Mouse (Mus musculus) left cerebral cortex, postnatal 4 days (tissue): ENCODE data around the gene Cotl1. TPM values are rescaled to one million over a fixed set of nuclear protein-coding genes. Genes with fewer than 3 reads are reported as not detected.

ENCODE experiments used
- DNase-seq: peaks from one replicate; pipeline ENCODE4 v3.0.0-alpha.2; 2022
- intact Hi-C: fragments of 180-260 bp; cut with DNase I; formaldehyde crosslinking; loops from one replicate; pipeline ENCODE4 v1.15.1; 2025
- total RNA-seq, 2 experiments: library from RNA; stranded (reverse); gene quantifications; 2 replicates each; pipeline ENCODE4 v1.2.3; 2021

Cotl1 gene
- total RNA-seq, 2 experiments from 2014 or later, result 208 to 215 TPM

DNA sequence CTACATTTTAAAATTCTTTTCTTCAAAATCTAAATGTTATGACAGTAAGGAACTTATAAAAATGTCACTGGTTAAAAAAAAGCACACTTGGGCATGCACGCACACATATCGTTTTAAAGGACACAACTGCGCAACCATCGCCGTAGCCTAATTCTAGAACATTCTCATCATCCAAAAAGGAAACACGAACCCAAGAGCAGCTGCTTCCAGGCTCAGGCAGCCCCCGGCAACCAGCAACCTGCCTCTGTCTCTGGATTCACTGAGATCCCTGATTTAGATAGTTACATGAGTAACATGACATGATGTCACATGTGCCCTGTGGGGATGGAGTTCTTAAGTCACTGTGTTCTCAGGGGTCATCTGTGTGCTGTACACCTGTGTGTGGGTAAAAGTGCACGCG, 17.1 kb downstream of the Cotl1 start:
- no peak for DNase-seq
- intact Hi-C loops, result no loop called here

DNA sequence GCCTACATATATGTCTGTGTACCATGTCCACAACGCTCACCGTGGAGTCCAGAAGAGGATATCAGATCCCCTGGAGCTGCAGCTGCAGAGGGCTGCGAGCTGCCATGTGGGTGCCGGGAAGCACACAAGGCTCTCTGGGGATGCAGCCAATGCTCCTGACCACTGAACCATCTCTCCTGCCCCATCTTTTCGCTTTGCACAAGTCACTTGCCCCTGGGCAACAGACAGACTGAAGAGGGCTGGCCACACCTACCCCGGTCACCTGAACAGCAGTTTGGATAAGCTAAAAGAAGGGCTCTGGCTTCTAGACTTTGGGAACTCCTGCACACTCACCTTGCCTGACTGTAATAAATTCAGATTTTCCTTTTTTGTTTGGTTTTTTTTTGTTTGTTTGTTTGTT, 18.7 kb downstream of the Cotl1 start:
- intact Hi-C loops, result no loop called here
- DNase-seq, result no peak

DNA sequence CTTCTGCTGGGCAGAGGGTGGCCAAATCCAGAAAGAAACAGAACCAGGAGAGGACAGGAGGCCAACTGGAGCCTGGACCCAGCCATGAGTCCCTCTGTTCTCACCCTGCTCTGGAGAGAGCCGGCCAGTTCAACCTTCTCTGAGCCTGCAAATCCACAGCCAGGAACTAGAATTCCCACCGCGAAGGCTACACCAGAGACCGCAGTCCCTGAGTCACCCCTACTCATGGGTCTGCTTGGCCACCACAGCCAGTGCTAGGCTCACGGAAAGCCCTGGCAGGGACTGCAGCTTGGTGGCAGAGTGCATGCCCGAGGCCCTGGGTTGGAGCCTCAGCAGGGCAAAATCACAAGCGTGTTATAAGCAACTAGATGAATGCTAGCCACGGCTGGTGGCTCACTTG, 20.4 kb downstream of the Cotl1 start:
- no peak for DNase-seq
- intact Hi-C loops, result no loop called here

DNA sequence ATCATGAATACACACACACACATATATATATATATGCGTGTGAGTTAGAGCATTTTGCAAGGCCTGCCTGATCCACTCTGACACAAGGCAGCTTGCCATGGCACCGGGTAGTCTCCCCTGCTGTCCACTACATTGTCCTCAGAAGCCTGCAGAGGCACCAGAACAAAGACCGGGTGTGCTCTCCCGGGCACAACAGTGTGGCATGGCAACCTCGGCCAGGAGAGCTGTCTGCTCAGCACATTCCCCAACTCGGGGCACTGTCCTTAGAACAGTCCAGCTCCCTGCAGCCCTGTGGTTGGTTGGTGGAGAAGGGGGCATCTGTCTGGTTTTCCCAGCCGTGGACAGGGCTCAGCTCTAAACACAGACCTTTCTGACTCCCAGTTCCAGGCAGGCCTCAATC, 21.0 kb downstream of the Cotl1 start:
- intact Hi-C loops, result no loop called here
- DNase-seq, result peak; percentile 41

DNA sequence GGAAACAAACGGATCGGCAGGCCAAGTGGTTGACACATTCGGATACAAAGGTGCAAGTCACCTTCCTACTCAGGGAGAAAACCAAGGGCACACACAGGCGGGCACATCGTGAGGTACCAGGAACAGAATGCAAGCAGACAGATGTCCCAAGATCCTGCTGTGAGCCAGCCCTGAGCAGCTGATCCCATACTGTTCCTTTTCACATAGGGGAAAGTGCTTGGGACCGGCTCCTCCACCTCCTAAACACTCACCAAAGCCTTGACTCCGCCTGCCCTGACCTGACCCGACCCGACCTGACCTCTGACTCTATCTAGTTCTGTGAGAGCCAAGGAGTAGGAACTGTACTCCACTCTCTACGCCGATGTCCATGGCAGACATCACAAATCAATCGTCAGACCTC, 22.9 kb downstream of the Cotl1 start:
- intact Hi-C loops, result no loop called here
- no peak for DNase-seq

GRCm38 (mm10) chr8:119816219-119816618, 24.1 kb downstream of the Cotl1 start:
- intact Hi-C loops, result no loop called here

GRCm38 (mm10) chr8:119812650-119813431, 27.5 kb downstream of the Cotl1 start:
- DNase-seq, result no peak
- intact Hi-C loops, result no loop called here

More at GRCm38 (mm10) chr8:119816219-119816618, 24.1 kb downstream of the Cotl1 start:
- DNase-seq, result no peak

DNA sequence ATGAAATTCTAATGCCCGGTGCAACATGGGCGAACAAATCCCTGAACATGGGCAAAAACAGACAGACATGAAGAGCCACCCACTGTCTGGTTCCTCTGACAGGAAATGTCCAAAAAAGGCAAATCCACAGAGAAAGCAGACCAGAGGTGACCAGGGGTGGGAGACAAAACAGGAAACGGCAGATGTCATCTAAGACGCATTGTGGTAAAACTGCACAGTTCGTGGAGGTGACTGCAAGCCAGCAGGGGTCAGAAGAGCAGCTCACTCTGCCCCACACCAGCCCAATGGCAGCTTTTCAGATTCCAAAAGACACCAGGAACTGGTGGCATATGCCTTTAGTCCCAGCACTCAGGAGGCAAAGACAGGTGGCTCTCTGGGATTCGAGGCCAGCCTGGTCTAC, 28.4 kb downstream of the Cotl1 start:
- intact Hi-C loops, result no loop called here
- no peak for DNase-seq

DNA sequence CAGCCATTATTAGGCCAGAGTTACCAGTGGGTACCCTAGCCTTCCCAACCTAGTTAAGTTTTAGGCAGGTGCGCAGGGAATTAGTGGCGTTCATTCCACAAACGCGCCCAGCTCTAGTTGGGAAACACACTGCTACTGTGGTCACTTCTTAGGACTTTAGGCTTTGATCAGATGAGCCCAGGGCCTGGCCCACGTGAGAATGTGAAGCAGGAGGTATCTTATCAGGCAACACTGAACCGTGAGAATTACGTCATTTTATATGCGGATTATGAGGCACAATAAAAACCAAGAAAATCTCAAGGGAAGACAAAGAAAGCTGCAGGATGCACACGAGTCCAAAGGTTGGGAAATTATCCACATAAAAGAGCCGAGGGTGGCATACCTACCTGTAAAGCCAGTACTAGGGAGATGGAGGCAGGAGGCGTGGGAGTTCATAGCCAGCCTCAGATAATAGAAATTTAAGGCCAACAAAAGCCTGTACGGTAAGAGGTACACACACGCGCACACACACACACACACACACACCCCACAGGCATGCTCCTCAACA, 29.3 kb downstream of the Cotl1 start:
- DNase-seq, result no peak
- intact Hi-C loops, result no loop called here

- intact Hi-C loops, result no loop called here
- peak; percentile 70 for DNase-seq
Measured at GRCm38 (mm10) chr8:119810127-119810868, 30.0 kb downstream of the Cotl1 start.

DNA sequence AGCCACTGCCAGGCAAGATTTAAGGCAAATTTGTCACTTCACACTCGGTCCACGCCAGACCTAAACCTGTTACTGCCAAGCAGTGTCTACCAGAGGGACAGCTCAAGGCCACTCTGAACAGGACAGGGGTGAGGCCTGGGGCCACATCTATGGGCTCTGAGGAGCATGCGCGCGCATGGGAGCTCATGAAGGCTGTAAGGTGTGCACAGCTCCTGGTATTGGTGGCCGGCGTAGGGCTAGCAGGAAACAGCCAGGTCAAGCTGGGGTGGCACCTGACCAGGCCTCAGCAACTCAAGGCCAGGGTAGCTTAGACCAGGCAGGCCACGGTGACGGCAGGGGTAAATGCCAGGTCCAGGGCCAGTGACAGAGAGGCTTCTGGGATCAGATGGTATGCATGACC, 30.7 kb downstream of the Cotl1 start:
- intact Hi-C loops, result no loop called here
- no peak for DNase-seq

DNA sequence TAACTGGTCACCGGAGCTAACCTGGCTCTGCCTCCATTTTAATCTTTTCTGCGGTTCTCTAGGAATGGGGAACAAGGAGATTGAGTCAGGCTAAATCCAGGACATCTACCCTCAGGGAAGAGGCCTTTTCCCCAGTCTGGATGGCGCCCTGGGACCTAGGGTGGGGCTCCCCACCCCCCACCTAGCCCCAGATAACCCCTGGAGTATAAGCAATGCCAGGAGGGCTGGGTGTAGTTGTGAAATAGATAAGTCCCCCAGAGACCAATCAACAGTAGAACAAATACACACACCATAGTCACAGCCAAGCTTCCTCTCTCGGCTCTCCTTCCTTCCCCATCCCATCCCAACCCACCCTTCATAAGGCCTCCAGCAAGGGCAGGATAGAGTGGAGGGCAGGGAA, 32.7 kb downstream of the Cotl1 start:
- no peak for DNase-seq
- intact Hi-C loops, result no loop called here

GRCm38 (mm10) chr8:119806422-119807263, 33.7 kb downstream of the Cotl1 start:
- intact Hi-C loops, result no loop called here
- DNase-seq, result peak; percentile 81

DNA sequence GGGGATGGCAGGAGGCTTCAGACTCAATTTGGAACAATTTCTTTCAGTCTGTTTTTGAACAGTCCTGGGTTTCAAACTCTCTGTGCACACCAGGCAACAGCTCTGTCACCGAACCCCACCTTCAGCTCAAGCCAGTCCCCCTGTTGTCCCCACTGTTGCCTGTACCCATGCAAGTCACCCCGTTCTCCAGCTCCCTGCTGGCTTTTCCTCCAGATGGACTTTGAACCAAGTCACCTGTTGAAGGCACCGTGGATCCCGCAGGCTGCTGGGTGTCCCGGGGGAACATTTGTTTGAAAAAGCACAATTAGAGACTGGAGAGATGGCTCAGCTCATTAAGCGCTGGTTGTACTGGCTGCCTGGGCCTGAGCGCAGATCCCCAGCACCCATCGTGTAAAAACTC, 35.1 kb downstream of the Cotl1 start:
- no peak for DNase-seq
- intact Hi-C loops, result no loop called here

GRCm38 (mm10) chr8:119802592-119802991, 37.8 kb downstream of the Cotl1 start:
- intact Hi-C loops, result no loop called here
- DNase-seq, result no peak

DNA sequence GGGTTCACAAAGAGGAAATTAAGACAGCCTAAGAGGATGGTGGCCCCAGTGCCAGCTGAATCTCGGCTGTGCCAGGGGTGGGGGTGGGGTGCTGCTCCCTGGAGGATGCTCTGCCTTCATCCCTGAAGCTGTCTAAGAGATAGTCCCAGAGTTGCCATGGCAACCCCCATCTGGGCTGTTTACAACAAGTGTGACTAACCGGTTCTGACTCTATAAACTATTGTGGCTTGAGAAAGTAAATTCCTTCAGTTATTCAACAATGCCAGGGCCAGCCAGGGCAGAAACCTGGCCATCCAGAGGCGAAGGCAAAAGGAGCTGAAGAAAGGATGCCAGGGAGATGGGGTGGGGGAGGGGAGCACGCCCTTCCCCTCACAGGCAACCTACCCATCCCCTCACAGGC, 39.2 kb downstream of the Cotl1 start:
- intact Hi-C loops, result no loop called here
- peak; percentile 43 for DNase-seq

DNA sequence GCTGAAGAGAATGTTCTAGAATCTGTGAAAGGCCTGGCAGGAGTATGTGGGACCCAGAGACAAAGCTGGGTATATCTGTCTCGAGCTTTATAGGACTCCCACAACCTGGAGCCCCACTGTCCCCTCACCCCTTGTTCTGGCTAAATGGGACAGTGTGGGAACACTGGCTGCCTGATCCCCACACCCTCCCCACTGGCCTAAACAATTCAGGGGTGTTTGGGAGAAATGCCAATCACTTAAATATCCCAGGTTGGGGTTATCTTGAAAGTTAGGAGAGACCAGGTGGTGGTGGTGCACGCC, 41.4 kb downstream of the Cotl1 start:
- intact Hi-C loops, result loop anchor here (5.0 kb wide), 1 partner anchor 43 kb away; the partner anchor contains the start of gene Cotl1
- no peak for DNase-seq

DNA sequence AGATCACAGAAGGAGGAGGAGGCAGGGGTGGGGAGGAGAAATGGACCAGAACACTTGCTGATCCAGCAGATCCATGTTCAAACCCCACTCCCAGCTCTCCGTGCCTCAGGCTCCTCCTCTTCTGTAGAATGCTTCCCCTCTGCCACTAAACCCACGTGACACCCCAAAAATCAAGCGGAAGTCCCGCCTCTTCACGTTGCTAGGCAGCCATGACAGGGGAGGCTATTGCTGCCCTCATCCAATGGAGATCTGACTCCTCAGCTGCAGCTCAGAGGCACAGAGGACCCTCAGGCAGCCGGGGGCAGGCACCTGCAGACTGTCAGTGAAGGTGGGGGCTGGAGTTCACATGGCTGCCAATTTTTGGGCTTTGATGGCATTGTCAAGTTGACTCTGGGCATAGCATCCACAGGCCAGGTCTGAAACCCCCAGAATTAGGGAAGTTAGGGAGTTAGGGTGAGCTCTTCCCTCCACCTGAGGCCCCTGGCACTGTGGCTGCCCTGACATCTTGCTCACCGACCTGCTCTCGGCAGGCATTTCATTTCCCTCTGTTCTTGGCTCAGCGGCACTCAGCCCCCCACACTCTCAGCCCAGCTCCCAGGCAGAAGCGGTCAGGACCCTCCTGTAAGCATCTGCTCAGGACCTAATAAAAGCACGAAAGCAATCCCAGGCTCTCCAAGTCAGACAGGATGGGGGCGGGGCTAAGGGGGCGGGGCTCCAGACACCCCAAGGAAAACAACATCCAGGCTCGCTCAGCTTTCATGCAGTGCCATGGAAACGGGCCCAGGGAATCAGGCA, 42.0 kb downstream of the Cotl1 start:
- intact Hi-C loops, result loop anchor here (5.0 kb wide), 1 partner anchor 44 kb away; the partner anchor contains the start of gene Cotl1
- DNase-seq, result peak; percentile 78

- intact Hi-C loops, result loop anchor here (5.0 kb wide), 1 partner anchor 47 kb away; the partner anchor contains the start of gene Cotl1
- no peak for DNase-seq
Measured at GRCm38 (mm10) chr8:119795651-119796050, 44.7 kb downstream of the Cotl1 start.

GRCm38 (mm10) chr8:119794689-119795088, 45.7 kb downstream of the Cotl1 start:
- DNase-seq, result no peak
- intact Hi-C loops, result loop anchor here (5.0 kb wide), 1 partner anchor 48 kb away; the partner anchor contains the start of gene Cotl1
